Mouse (Mus musculus) C2C12 (cell line): ENCODE data around the gene Mosmo.

Experiments
- CEBPB ChIP-seq: IDR thresholded peaks from one replicate; pipeline ENCODE4 v1.6.1; 2011; ENCODE audit warnings: low read depth, mild to moderate bottlenecking, control low read depth, moderate library complexity
- CTCF ChIP-seq: IDR thresholded peaks from one replicate; pipeline ENCODE4 v1.5.1; 2011; ENCODE audit not compliant: control insufficient read depth, insufficient read depth, insufficient read length
- MAX ChIP-seq: IDR thresholded peaks from one replicate; pipeline ENCODE4 v1.6.1; 2011; ENCODE audit warnings: mild to moderate bottlenecking, control low read depth
- MYOD1 ChIP-seq: IDR thresholded peaks from one replicate; pipeline ENCODE4 v1.6.1; 2011; ENCODE audit warnings: low read depth; ENCODE audit not compliant: control insufficient read depth, insufficient read length
- MYOG ChIP-seq: IDR thresholded peaks from one replicate; pipeline ENCODE4 v1.6.1; 2011; ENCODE audit not compliant: control insufficient read depth, insufficient read length; ENCODE audit errors: extremely low read depth
- USF1 ChIP-seq: IDR thresholded peaks from one replicate; pipeline ENCODE4 v1.6.1; 2011; ENCODE audit warnings: low read depth, mild to moderate bottlenecking, control low read depth, moderate library complexity

GRCm38 (mm10) chr7:120746821-120747220, 69.4 kb downstream of the Mosmo start:
- no peak for TF ChIP-seq CTCF
- TF ChIP-seq USF1: no peak
- TF ChIP-seq MAX: no peak
- no peak for TF ChIP-seq CEBPB
- no peak for TF ChIP-seq MYOD1
- TF ChIP-seq MYOG: no peak
